Mouse (Mus musculus) neural tube, embryonic 12.5 days (tissue): ENCODE data around the gene Tctex1d4. TPM values are rescaled to one million over a fixed set of nuclear protein-coding genes. Genes with fewer than 3 reads are reported as not detected.

ENCODE experiments used
- ATAC-seq: fragments of 200-750 bp; cut with Nextera tagmentation; 2 replicates; pipeline ENCODE4 v1.8.0; 2017; ENCODE audit warnings: low read depth, mild to moderate bottlenecking, moderate TSS enrichment, moderate library complexity; ENCODE audit not compliant: low FRiP score
- H3K27ac ChIP-seq: fragments of 300-500 bp; sonication (generic); 2 replicates; pipeline ENCODE4 v1.5.1; 2016
- H3K27me3 ChIP-seq: fragments of 300-500 bp; sonication (generic); replicated peaks from 2 replicates; pipeline ENCODE4 v1.6.1; 2016; ENCODE audit warnings: mild to moderate bottlenecking
- H3K36me3 ChIP-seq: fragments of 300-500 bp; sonication (generic); 2 replicates; pipeline ENCODE4 v1.6.1; 2016; ENCODE audit warnings: mild to moderate bottlenecking
- H3K4me1 ChIP-seq: fragments of 300-500 bp; sonication (generic); 2 replicates; pipeline ENCODE4 v1.6.1; 2016
- H3K4me2 ChIP-seq: fragments of 300-500 bp; sonication (generic); replicated peaks from 2 replicates; pipeline ENCODE4 v1.6.1; 2016; ENCODE audit warnings: mild to moderate bottlenecking
- H3K4me3 ChIP-seq: fragments of 300-500 bp; sonication (generic); 2 replicates; pipeline ENCODE4 v1.5.1; 2016
- H3K9ac ChIP-seq: fragments of 300-500 bp; sonication (generic); 2 replicates; pipeline ENCODE4 v1.6.1; 2016; ENCODE audit warnings: mild to moderate bottlenecking
- H3K9me3 ChIP-seq: fragments of 300-500 bp; sonication (generic); 2 replicates; pipeline ENCODE4 v1.6.1; 2016; ENCODE audit warnings: mild to moderate bottlenecking
- WGBS: fragments of 180-500 bp; shearing (Covaris S2); methylation state at CpG from one replicate; pipeline ENCODE4 v1.1.7; 2016; 5-methylcytosine and 5-hydroxymethylcytosine counted together
- polyA plus RNA-seq: library from polyadenylated mRNA; unstranded; fragments of >200 nt; fragmentation: Nextera tagmentation; extraction: Ambion mirVana; gene quantifications from 2 replicates; pipeline ENCODE4 v1.2.1, GENCODE M21; 2016

The Tctex1d4 gene
- polyA plus RNA-seq = not detected in 2 replicates

- H3K4me3 ChIP-seq = no peak within 1 kb of the TSS
- no peaks in the 10 kb centered on the region for H3K9me3 ChIP-seq
- no peak within 1 kb of the TSS for H3K27ac ChIP-seq
- peaks cover 36% of the 10 kb centered on the region for H3K36me3 ChIP-seq
- no peak for ATAC-seq
- H3K4me2 ChIP-seq = peak within 1 kb of the TSS; percentile 39; the same call in 1 of the 2 replicates
- H3K4me1 ChIP-seq = peaks cover 37% of the 10 kb centered on the region
- 86% methylated on average over 9 of the region's 9 CpGs for WGBS
- H3K27me3 ChIP-seq = peaks cover 6% of the 10 kb centered on the region; the same call in 1 of the 2 replicates
- peak within 1 kb of the TSS; percentile 41; the same call in 1 of the 2 replicates for H3K9ac ChIP-seq
These were observed at the start of gene Tctex1d4 for GRCm38 (mm10) chr4:117126675-117127290. TSS of gene Tctex1d4 (plus strand) at chr4:117126794.

GRCm38 (mm10) chr4:117087948-117088640, 38.5 kb upstream of the Tctex1d4 start:
- Histone ChIP-seq H3K27ac (no peak overlapping the region), H3K9ac (no peak overlapping the region), H3K4me3 (no peak overlapping the region), H3K27me3 (no peaks in the 10 kb centered on the region), H3K4me2 (no peak overlapping the region), H3K9me3 (no peaks in the 10 kb centered on the region), H3K36me3 (peaks cover 13% of the 10 kb centered on the region; the same call in 1 of the 2 replicates), H3K4me1 (no peaks in the 10 kb centered on the region)
- ATAC-seq = no peak
- 57% methylated on average over 7 of the region's 7 CpGs for WGBS

- no peaks in the 10 kb centered on the region; the same call in 1 of the 2 replicates for H3K27me3 ChIP-seq
- whole genome bisulfite sequencing = 83% methylated on average over 7 of the region's 7 CpGs
- H3K4me1 ChIP-seq = peaks cover 3% of the 10 kb centered on the region
- H3K9me3 ChIP-seq = no peaks in the 10 kb centered on the region
- peaks cover 13% of the 10 kb centered on the region; the same call in 1 of the 2 replicates for H3K36me3 ChIP-seq
- no peak for ATAC-seq
- no peak overlapping the region for H3K9ac ChIP-seq
- no peak overlapping the region for H3K27ac ChIP-seq
- no peak overlapping the region for H3K4me3 ChIP-seq
- H3K4me2 ChIP-seq = no peak overlapping the region
These were observed 36.0 kb upstream of the Tctex1d4 start for GRCm38 (mm10) chr4:117090586-117090985.

GRCm38 (mm10) chr4:117094626-117095361, 31.8 kb upstream of the Tctex1d4 start:
- no peaks in the 10 kb centered on the region for H3K36me3 ChIP-seq
- no peak overlapping the region for H3K4me2 ChIP-seq
- no peak overlapping the region for H3K9ac ChIP-seq
- H3K27me3 ChIP-seq = no peaks in the 10 kb centered on the region; the same call in none of the 2 replicates
- no peaks in the 10 kb centered on the region for H3K9me3 ChIP-seq
- H3K4me3 ChIP-seq = no peak overlapping the region
- 78% methylated on average over 3 of the region's 3 CpGs for WGBS
- peaks cover 29% of the 10 kb centered on the region for H3K4me1 ChIP-seq
- no peak for ATAC-seq
- no peak overlapping the region for H3K27ac ChIP-seq

- no peaks in the 10 kb centered on the region for H3K9me3 ChIP-seq
- H3K4me2 ChIP-seq = peak within 1 kb of the TSS; percentile 84
- peak within 1 kb of the TSS; percentile 55 for H3K4me3 ChIP-seq
- 1% methylated on average over 50 of the region's 50 CpGs for WGBS
- no peaks in the 10 kb centered on the region for H3K36me3 ChIP-seq
- ATAC-seq = peak; percentile 85
- peak within 1 kb of the TSS; percentile 61 for H3K9ac ChIP-seq
- peaks cover 29% of the 10 kb centered on the region for H3K4me1 ChIP-seq
- H3K27me3 ChIP-seq = no peaks in the 10 kb centered on the region; the same call in none of the 2 replicates
- H3K27ac ChIP-seq = no peak within 1 kb of the TSS
These were observed 30.8 kb upstream of the Tctex1d4 start, which contains the start of gene Ptch2 for GRCm38 (mm10) chr4:117095551-117096452. TSS of gene Ptch2 (plus strand) at chr4:117096075.

- Histone ChIP-seq H3K27ac (no peak overlapping the region), H3K36me3 (no peaks in the 10 kb centered on the region), H3K4me3 (peak overlapping the region; percentile 55), H3K4me2 (peak overlapping the region; percentile 84), H3K9me3 (no peaks in the 10 kb centered on the region), H3K9ac (peak overlapping the region; percentile 61), H3K4me1 (peaks cover 29% of the 10 kb centered on the region), H3K27me3 (no peaks in the 10 kb centered on the region; the same call in none of the 2 replicates)
- ATAC-seq = 0 out of 2 replicates have a peak, but pooled peaks have one; percentile 11
- 7% methylated on average over 5 of the region's 5 CpGs for WGBS
These were observed 29.9 kb upstream of the Tctex1d4 start for GRCm38 (mm10) chr4:117096666-117097065.

GRCm38 (mm10) chr4:117097969-117098763, 28.4 kb upstream of the Tctex1d4 start:
- Histone ChIP-seq H3K4me1 (peaks cover 29% of the 10 kb centered on the region), H3K36me3 (no peaks in the 10 kb centered on the region), H3K27me3 (no peaks in the 10 kb centered on the region; the same call in none of the 2 replicates), H3K27ac (no peak overlapping the region), H3K4me2 (peak overlapping the region; percentile 84), H3K4me3 (no peak overlapping the region), H3K9ac (no peak overlapping the region), H3K9me3 (no peaks in the 10 kb centered on the region)
- no peak for ATAC-seq
- 63% methylated on average over 8 of the region's 8 CpGs for WGBS

GRCm38 (mm10) chr4:117098764-117099036, 27.9 kb upstream of the Tctex1d4 start:
- no peak overlapping the region for H3K9ac ChIP-seq
- no peaks in the 10 kb centered on the region; the same call in none of the 2 replicates for H3K27me3 ChIP-seq
- H3K36me3 ChIP-seq = no peaks in the 10 kb centered on the region
- no peak overlapping the region for H3K4me3 ChIP-seq
- H3K9me3 ChIP-seq = no peaks in the 10 kb centered on the region
- 0 out of 2 replicates have a peak overlapping the region, but pooled peaks have one; percentile 84 for H3K4me2 ChIP-seq
- no peak overlapping the region for H3K27ac ChIP-seq
- peaks cover 29% of the 10 kb centered on the region for H3K4me1 ChIP-seq
- no peak for ATAC-seq
- WGBS = 76% methylated on average over 2 of the region's 2 CpGs

GRCm38 (mm10) chr4:117100036-117100435, 26.6 kb upstream of the Tctex1d4 start:
- Histone ChIP-seq H3K4me1 (peaks cover 29% of the 10 kb centered on the region), H3K4me2 (no peak overlapping the region), H3K27me3 (no peaks in the 10 kb centered on the region; the same call in 1 of the 2 replicates), H3K36me3 (0 out of 2 replicates have a peak, but pooled peaks cover 3% of the 10 kb centered on the region), H3K9me3 (no peaks in the 10 kb centered on the region), H3K27ac (no peak overlapping the region), H3K9ac (no peak overlapping the region), H3K4me3 (no peak overlapping the region)
- 68% methylated on average over 4 of the region's 4 CpGs for WGBS
- no peak for ATAC-seq

GRCm38 (mm10) chr4:117101218-117101617, 25.4 kb upstream of the Tctex1d4 start:
- no peak overlapping the region for H3K27ac ChIP-seq
- 0 out of 2 replicates have a peak, but pooled peaks cover 3% of the 10 kb centered on the region for H3K36me3 ChIP-seq
- H3K4me1 ChIP-seq = peaks cover 21% of the 10 kb centered on the region
- H3K27me3 ChIP-seq = no peaks in the 10 kb centered on the region; the same call in 1 of the 2 replicates
- no peak for ATAC-seq
- H3K9me3 ChIP-seq = no peaks in the 10 kb centered on the region
- H3K9ac ChIP-seq = no peak overlapping the region
- WGBS = 47% methylated on average over 7 of the region's 7 CpGs
- no peak overlapping the region for H3K4me3 ChIP-seq
- no peak overlapping the region for H3K4me2 ChIP-seq

GRCm38 (mm10) chr4:117104672-117105071, 21.9 kb upstream of the Tctex1d4 start:
- Histone ChIP-seq H3K9ac (no peak overlapping the region), H3K4me2 (no peak overlapping the region), H3K4me3 (no peak overlapping the region), H3K27me3 (no peaks in the 10 kb centered on the region), H3K36me3 (peaks cover 20% of the 10 kb centered on the region), H3K9me3 (no peaks in the 10 kb centered on the region), H3K4me1 (no peaks in the 10 kb centered on the region), H3K27ac (no peak overlapping the region)
- WGBS = 86% methylated on average over 10 of the region's 10 CpGs
- no peak for ATAC-seq
